Mouse (Mus musculus): ENCODE data around the gene Cfap126. TPM values are rescaled to one million over a fixed set of nuclear protein-coding genes. Genes with fewer than 3 reads are reported as not detected.

Cfap126 gene
- polyA plus RNA-seq, 1 experiment from 2014 or later, result 9.8 TPM

DNA sequence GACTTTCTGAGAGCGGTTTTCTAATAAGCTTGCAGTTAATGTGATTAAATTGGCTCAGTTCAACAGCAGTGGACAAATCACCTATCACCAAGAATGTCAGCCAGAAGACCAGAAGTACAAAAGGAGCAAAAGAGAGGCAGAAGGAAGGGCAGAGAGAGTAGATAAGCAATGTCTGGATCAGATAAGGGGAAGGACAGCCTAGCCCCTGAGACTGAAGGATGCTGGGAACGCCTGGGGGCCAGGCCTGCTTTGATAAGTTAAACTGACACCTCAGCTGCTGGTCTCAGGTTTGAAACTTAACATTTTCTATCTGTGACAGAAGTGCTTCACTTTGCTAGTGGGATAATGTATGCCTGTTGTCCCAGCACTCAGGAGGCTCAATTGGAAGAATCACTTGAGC is 16.1 kb upstream of the Cfap126 start:
- no peaks in the 10 kb centered on the region; the same call in 1 of the 2 replicates for H3K27me3 ChIP-seq
- no peak overlapping the region for H3K27ac ChIP-seq
- 49% methylated on average over 2 of the region's 2 CpGs for WGBS
- ATAC-seq (ENCODE audit: low FRiP score), result no peak
- no peak overlapping the region for H3K9ac ChIP-seq
- H3K36me3 ChIP-seq, result no peaks in the 10 kb centered on the region
- H3K9me3 ChIP-seq (replicated peaks), result no peaks in the 10 kb centered on the region
- H3K4me2 ChIP-seq (replicated peaks), result no peak overlapping the region
- H3K4me1 ChIP-seq, result peaks cover 5% of the 10 kb centered on the region; the same call in 1 of the 2 replicates
- no peak overlapping the region for H3K4me3 ChIP-seq

DNA sequence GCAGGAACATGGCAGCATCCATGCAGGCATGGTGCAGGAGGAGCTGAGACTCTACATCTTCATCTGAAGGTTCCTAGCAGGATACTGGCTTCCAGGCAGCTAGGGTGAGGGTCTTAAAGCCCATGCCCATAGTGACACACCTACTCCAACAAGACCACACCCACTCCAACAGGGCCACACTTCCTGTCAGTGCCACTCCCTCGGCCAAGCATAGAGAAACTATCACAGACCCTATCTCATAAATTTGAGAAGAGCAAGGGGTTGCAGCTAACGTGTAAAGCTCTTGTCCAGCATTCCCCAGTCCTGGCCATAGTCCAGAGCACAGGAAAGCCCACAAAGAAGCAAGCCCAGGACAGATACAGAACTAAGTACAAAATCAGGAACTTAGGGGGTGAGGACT is 12.7 kb upstream of the Cfap126 start:
- no peak overlapping the region for H3K4me2 ChIP-seq (replicated peaks)
- 51% methylated on average over 2 of the region's 2 CpGs for WGBS

GRCm38 (mm10) chr1:171101733-171102546 is 11.8 kb upstream of the Cfap126 start:
- Histone ChIP-seq H3K27me3 (no peaks in the 10 kb centered on the region; the same call in 1 of the 2 replicates), H3K36me3 (no peaks in the 10 kb centered on the region), H3K4me1 (0 out of 2 replicates have a peak, but pooled peaks cover 3% of the 10 kb centered on the region), H3K9ac (peak overlapping the region; percentile 60), H3K4me3 (peak overlapping the region; percentile 64), H3K9me3 (replicated peaks) (no peaks in the 10 kb centered on the region), H3K4me2 (replicated peaks) (peak overlapping the region; percentile 60), H3K27ac (0 out of 2 replicates have a peak overlapping the region, but pooled peaks have one; percentile 60)
- WGBS, result under 1% methylated on average over 40 of the region's 40 CpGs
- peak; percentile 90 for ATAC-seq (ENCODE audit: low FRiP score)

More for the DNA sequence above, 12.7 kb upstream of the Cfap126 start:
- Histone ChIP-seq H3K4me1 (peaks cover 8% of the 10 kb centered on the region; the same call in 1 of the 2 replicates), H3K4me3 (no peak overlapping the region), H3K36me3 (no peaks in the 10 kb centered on the region), H3K27me3 (no peaks in the 10 kb centered on the region; the same call in 1 of the 2 replicates), H3K9ac (no peak overlapping the region), H3K9me3 (replicated peaks) (no peaks in the 10 kb centered on the region), H3K27ac (no peak overlapping the region)
- ATAC-seq (ENCODE audit: low FRiP score), result no peak

DNA sequence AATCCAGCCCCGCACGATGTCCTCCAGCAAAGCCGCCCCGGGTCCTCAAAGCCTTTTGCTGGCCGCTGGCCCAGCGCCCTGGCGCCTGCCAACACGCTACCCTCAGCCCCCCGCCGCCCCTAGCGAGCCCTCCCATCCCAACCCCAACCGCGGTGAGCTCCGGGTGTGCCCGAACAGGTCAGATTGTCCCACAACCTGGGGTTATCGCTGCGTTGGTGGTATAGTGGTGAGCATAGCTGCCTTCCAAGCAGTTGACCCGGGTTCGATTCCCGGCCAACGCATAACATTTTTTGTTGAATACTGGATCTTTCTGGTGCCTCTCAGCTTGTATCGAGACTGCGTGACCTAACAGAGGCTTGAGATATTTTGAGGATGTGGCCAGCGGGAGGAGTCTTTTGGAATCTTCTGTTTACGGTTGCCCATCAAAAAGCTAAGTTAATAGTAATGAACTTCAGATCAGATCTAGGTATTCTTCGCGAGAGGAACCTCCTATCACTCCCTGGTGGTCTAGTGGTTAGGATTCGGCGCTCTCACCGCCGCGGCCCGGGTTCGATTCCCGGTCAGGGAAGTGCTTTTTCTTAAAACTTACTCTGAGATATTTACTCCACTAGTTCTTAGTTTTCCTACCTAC is 11.1 kb upstream of the Cfap126 start:
- 0 out of 2 replicates have a peak overlapping the region, but pooled peaks have one; percentile 60 for H3K27ac ChIP-seq
- H3K9ac ChIP-seq, result no peak overlapping the region
- H3K9me3 ChIP-seq (replicated peaks), result no peaks in the 10 kb centered on the region
- no peaks in the 10 kb centered on the region for H3K36me3 ChIP-seq
- 0% methylated on average over 35 of the region's 35 CpGs for WGBS
- peak; percentile 94 for ATAC-seq (ENCODE audit: low FRiP score)
- no peaks in the 10 kb centered on the region; the same call in 1 of the 2 replicates for H3K27me3 ChIP-seq
- peak overlapping the region; percentile 64 for H3K4me3 ChIP-seq
- 0 out of 2 replicates have a peak, but pooled peaks cover 3% of the 10 kb centered on the region for H3K4me1 ChIP-seq
- H3K4me2 ChIP-seq (replicated peaks), result peak overlapping the region; percentile 60

DNA sequence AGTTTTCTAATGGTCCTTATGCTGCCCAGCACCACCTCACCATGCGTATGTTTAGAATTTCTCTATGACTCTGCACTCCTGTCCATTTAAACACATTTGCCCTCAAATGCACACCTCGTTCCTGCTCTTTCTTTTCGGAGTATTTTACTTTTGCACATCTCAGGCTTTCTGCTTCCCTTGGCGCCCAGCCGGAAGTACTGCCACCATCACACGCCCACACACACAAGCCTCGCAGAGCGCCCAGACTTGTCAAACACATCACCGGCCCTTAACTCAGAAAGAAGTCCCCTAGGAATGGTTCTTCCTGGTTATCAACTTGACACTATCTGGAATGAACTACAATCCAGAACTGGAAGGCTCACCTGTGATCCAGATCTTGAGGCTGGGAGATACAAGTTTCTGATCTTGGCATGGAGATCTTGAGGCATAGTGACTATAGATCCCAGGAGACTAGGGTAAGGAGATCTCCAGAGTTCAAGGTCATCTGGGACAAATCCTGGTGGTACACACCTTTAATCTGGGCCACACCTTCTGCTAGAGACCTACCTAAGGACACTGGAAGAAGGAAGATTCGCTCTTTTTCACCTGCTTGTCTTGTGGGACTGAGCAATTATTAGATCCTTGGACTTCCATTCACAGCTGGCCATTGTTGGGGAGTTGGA is 10.4 kb upstream of the Cfap126 start:
- H3K4me3 ChIP-seq, result peak overlapping the region; percentile 64
- no peaks in the 10 kb centered on the region; the same call in 1 of the 2 replicates for H3K27me3 ChIP-seq
- H3K4me2 ChIP-seq (replicated peaks), result peak overlapping the region; percentile 60
- ATAC-seq (ENCODE audit: low FRiP score), result no peak
- 11% methylated on average over 10 of the region's 10 CpGs for WGBS
- H3K9me3 ChIP-seq (replicated peaks), result no peaks in the 10 kb centered on the region
- no peak overlapping the region for H3K9ac ChIP-seq
- 0 out of 2 replicates have a peak, but pooled peaks cover 3% of the 10 kb centered on the region for H3K4me1 ChIP-seq
- H3K36me3 ChIP-seq, result no peaks in the 10 kb centered on the region
- H3K27ac ChIP-seq, result no peak overlapping the region

GRCm38 (mm10) chr1:171105226-171105625 is 8.5 kb upstream of the Cfap126 start:
- no peaks in the 10 kb centered on the region for H3K36me3 ChIP-seq
- 0 out of 2 replicates have a peak, but pooled peaks cover 3% of the 10 kb centered on the region for H3K4me1 ChIP-seq
- no peaks in the 10 kb centered on the region; the same call in 1 of the 2 replicates for H3K27me3 ChIP-seq
- 74% methylated on average over 6 of the region's 6 CpGs for WGBS
- H3K9me3 ChIP-seq (replicated peaks), result no peaks in the 10 kb centered on the region
- no peak overlapping the region for H3K27ac ChIP-seq
- H3K4me3 ChIP-seq, result no peak overlapping the region
- no peak overlapping the region for H3K4me2 ChIP-seq (replicated peaks)
- ATAC-seq (ENCODE audit: low FRiP score), result no peak
- no peak overlapping the region for H3K9ac ChIP-seq

DNA sequence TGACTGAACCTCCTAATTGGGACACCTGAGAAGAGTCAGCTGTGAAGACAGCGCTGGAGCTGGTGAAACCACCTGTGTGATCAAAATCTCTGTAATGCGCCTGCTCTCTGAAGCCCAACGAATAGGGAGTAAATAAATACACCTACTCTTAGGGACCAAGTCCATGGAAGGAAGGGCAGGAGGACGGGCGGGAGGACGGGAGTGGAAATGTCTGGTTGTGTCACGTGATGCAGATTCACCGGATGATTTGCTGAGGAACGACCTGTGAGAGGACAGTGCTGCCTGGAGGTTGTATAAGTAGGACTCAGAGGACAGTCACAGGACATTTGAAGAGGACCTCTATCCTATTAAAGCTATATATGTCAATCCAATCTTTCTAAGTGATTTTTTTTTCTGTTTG is 4.1 kb upstream of the Cfap126 start:
- no peak overlapping the region for H3K9ac ChIP-seq
- H3K27me3 ChIP-seq, result no peaks in the 10 kb centered on the region
- H3K9me3 ChIP-seq (replicated peaks), result no peaks in the 10 kb centered on the region
- no peak overlapping the region; the same call in 1 of the 2 replicates for H3K4me2 ChIP-seq (replicated peaks)
- H3K27ac ChIP-seq, result no peak overlapping the region
- no peak for ATAC-seq (ENCODE audit: low FRiP score)
- peaks cover 8% of the 10 kb centered on the region; the same call in 1 of the 2 replicates for H3K4me1 ChIP-seq
- no peak overlapping the region for H3K4me3 ChIP-seq
- 38% methylated on average over 9 of the region's 9 CpGs for WGBS
- H3K36me3 ChIP-seq, result no peaks in the 10 kb centered on the region

DNA sequence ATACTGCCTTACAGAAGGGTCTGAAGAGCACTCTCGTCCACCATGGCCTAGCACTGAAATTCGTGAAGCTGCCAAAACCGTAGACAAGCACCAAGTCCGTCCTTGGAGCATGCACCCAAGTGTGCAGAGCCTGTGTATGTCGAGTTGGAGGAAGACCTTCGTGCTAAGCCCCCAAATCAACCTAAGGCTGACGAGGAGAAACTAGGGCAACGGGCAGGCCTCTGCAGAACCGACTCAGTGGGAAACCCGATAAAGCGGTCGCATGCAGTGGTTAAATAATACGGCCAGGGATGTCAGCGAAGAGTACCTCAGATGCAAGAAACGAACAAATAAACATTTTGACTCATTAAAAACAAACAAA is 3.1 kb upstream of the Cfap126 start:
- Histone ChIP-seq H3K27ac (peak overlapping the region; percentile 75), H3K4me2 (replicated peaks) (peak overlapping the region; percentile 59), H3K36me3 (no peaks in the 10 kb centered on the region), H3K27me3 (no peaks in the 10 kb centered on the region), H3K9ac (peak overlapping the region; percentile 39; the same call in 1 of the 2 replicates), H3K4me1 (peaks cover 8% of the 10 kb centered on the region; the same call in 1 of the 2 replicates), H3K9me3 (replicated peaks) (no peaks in the 10 kb centered on the region), H3K4me3 (peak overlapping the region; percentile 46)
- WGBS, result 11% methylated on average over 15 of the region's 15 CpGs
- ATAC-seq (ENCODE audit: low FRiP score), result peak; percentile 69

- under 1% methylated on average over 38 of the region's 38 CpGs for WGBS
- Histone ChIP-seq H3K27ac (peak overlapping the region; percentile 75), H3K9me3 (replicated peaks) (no peaks in the 10 kb centered on the region), H3K4me1 (peaks cover 8% of the 10 kb centered on the region; the same call in 1 of the 2 replicates), H3K4me2 (replicated peaks) (peak overlapping the region; percentile 59), H3K4me3 (peak overlapping the region; percentile 46), H3K36me3 (no peaks in the 10 kb centered on the region), H3K27me3 (no peaks in the 10 kb centered on the region), H3K9ac (peak overlapping the region; percentile 52)
- ATAC-seq (ENCODE audit: low FRiP score), result peak; percentile 93
These were observed 2.5 kb upstream of the Cfap126 start for GRCm38 (mm10) chr1:171111020-171111780.

DNA sequence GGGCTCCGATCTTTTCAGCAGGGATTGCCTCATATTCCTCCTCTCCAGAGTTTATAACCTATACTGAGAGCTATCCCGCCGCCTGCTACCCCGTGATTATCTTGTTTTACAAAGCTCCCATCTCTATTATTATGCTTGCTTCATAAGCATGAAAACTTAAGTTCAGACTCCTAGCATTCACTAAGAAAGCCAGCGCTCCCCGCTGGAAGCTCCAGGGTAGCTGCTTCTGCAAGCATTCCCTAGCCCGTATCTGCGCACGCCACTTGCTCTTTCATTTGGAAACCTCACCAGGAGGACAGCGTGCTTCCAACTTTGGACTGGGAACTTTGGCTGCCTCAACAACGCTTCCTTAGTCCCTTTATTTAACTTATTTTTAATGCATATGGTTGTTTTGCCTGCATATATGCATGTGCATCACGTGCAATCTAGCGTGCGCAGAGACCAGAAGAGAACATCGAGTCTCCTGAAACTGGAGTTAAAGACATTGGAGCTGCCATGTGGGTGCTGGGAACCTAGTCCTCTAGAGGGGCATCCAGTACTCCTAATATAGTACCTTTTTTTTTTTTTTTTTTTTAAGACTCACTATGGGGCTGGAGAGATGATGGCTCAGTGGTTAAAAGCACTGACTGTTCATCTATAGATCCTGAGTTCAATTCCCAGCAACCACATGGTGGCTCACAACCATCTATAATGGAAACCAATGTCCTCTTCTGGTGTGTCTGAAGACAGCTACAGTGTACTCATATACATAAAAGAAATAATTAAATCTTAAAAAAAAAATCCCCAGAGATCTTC is 1.7 kb upstream of the Cfap126 start:
- Histone ChIP-seq H3K4me2 (replicated peaks) (peak overlapping the region; percentile 59), H3K4me3 (peak overlapping the region; percentile 46), H3K9me3 (replicated peaks) (no peaks in the 10 kb centered on the region), H3K36me3 (no peaks in the 10 kb centered on the region), H3K9ac (peak overlapping the region; percentile 52), H3K27ac (peak overlapping the region; percentile 35), H3K27me3 (no peaks in the 10 kb centered on the region), H3K4me1 (peaks cover 8% of the 10 kb centered on the region; the same call in 1 of the 2 replicates)
- 2% methylated on average over 15 of the region's 15 CpGs for WGBS
- ATAC-seq (ENCODE audit: low FRiP score), result no peak

DNA sequence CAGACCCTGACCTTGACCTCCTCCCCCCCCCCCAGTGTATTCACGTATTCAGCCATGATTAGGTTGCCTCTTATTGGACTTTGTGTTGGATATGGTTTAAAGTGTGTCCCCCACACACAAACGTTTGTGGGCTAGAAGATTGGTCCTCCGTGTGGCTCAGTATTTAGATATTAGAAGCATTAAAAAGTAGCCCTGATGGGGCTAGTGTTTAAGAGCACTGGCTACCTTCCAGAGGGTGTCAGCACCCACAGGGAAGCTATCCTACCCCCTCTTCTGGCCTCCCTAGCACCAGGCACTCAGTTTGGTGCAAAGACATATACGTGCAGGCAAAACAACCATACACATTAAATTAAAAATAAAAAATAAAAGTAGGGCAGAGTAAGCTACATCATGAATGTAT is 732 bp upstream of the Cfap126 start:
- ATAC-seq (ENCODE audit: low FRiP score), result no peak
- no peaks in the 10 kb centered on the region for H3K27me3 ChIP-seq
- H3K4me2 ChIP-seq (replicated peaks), result no peak overlapping the region
- no peak overlapping the region for H3K4me3 ChIP-seq
- H3K27ac ChIP-seq, result no peak overlapping the region
- no peak overlapping the region for H3K9ac ChIP-seq
- no peaks in the 10 kb centered on the region for H3K36me3 ChIP-seq
- H3K9me3 ChIP-seq (replicated peaks), result no peaks in the 10 kb centered on the region
- WGBS, result 72% methylated on average over 4 of the region's 4 CpGs
- peaks cover 8% of the 10 kb centered on the region; the same call in 1 of the 2 replicates for H3K4me1 ChIP-seq
